Mouse (Mus musculus) testis, adult 10 weeks (tissue): Measurements from ENCODE around the gene Hmga2. TPM values are rescaled to one million over a fixed set of nuclear protein-coding genes. Genes with fewer than 3 reads are reported as not detected.

Experiments
- polyA plus RNA-seq: library from polyadenylated mRNA; stranded (reverse); fragments of 350-450 nt; fragmentation: Illumina TruSeq; extraction: RNeasy Lipid Tissue Mini Kit (QIAGEN cat#74804); gene quantifications from one replicate; pipeline ENCODE4 v1.2.3, GENCODE M21; 2014; ENCODE audit warnings: low read depth, low replicate concordance

The Hmga2 gene
- polyA plus RNA-seq = 1.6 TPM

GRCm38 (mm10) chr10:120475601-120476515, at the start of gene Hmga2:
Gene Hmga2, minus strand, starts transcription at chr10:120476469.

Other genes starting within 250 kb of the Hmga2 start
- gene Llph, start 249.4 kb downstream of the Hmga2 start, polyA plus RNA-seq = 7.0 TPM